ENCODE assay signal across 28 mouse cellular contexts in the genomic region with DNA sequence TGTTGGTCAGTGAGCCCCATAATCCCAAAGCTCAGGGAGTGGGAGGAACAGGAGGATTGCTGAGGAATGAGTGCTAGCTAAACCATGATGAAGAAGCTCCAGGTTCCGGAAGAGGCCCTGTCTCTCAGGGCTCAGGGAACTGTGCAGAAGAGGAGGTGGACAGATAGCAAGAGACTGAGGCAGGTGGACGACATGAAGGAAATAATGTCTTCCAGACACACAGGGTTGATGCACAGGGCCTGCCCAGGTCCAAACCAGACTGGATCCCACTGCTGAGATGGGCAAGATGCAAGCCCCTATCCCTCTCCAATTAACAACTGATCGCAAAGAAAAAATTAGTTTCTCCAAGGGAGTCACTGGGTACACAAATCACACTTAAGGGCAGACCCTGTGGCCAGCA. TPM values are rescaled to one million over a fixed set of nuclear protein-coding genes. Genes with fewer than 3 reads are reported as not detected.
A peak's percentile ranks its signal among the peaks of the same experiment; 100 is the strongest.
DNase-seq lines count a peak whose midpoint lies in the region; ATAC-seq and TF ChIP-seq lines count a peak whose summit lies in the region.
"Had no signal": no experiment of that assay in that cellular context is flagged by ENCODE, and none has a peak within 500 bp of the region (broad histone marks: within the 10 kb centered on the region; RNA-seq: fewer than 3 reads in every experiment).

No protein-coding gene starts in this region.

- TF ChIP-seq CTCF in gastrocnemius, adult 2 months (IDR thresholded peaks at IDR 0.05): no peak
- TF ChIP-seq CTCF in stomach, postnatal 0 days (IDR thresholded peaks at IDR 0.05; ENCODE audit: low read depth): no peak

- H3K4me1 ChIP-seq in heart, embryonic 11.5 days (ENCODE audit: control insufficient read depth, insufficient read depth, low read length): peaks cover 44% of the 10 kb centered on the region
- peaks cover 74% of the 10 kb centered on the region for H3K4me1 ChIP-seq in megakaryocyte, embryonic 14.5 days
- no peaks in the 10 kb centered on the region; the same call in 1 of the 2 replicates for H3K4me1 ChIP-seq in stomach, postnatal 0 days (replicated peaks; ENCODE audit: control insufficient read depth, insufficient read depth)
- H3K4me1 ChIP-seq in midbrain, embryonic 16.5 days (ENCODE audit: control insufficient read depth, insufficient read depth, low read length): no peaks in the 10 kb centered on the region
- H3K4me1 ChIP-seq: forebrain, embryonic 12.5 days; forebrain, embryonic 15.5 days; hindbrain, embryonic 13.5 days; intestine, embryonic 15.5 days had no signal

- WGBS in heart, embryonic 11.5 days (ENCODE audit: insufficient replicate concordance): 79% methylated on average over 3 of the region's 3 CpGs
- 94% methylated on average over 3 of the region's 3 CpGs for WGBS in stomach, postnatal 0 days
- WGBS in midbrain, embryonic 16.5 days: 90% methylated on average over 3 of the region's 3 CpGs

- no peak overlapping the region for H3K4me3 ChIP-seq in gastrocnemius, adult 2 months
- no peak overlapping the region for H3K4me3 ChIP-seq in heart, embryonic 11.5 days (ENCODE audit: low read depth, low read length)
- H3K4me3 ChIP-seq in megakaryocyte, embryonic 14.5 days (replicated peaks): peak overlapping the region; percentile 28
- H3K4me3 ChIP-seq in stomach, postnatal 0 days (ENCODE audit: low read depth, low read length): no peak overlapping the region
- no peak overlapping the region for H3K4me3 ChIP-seq in midbrain, embryonic 16.5 days (ENCODE audit: low read depth, low read length)
- H3K4me3 ChIP-seq: embryonic facial prominence, embryonic 12.5 days; embryonic facial prominence, embryonic 15.5 days; erythroblast, embryonic 14.5 days; forebrain, embryonic 12.5 days; forebrain, embryonic 15.5 days; heart, embryonic 12.5 days; hindbrain, embryonic 10.5 days; hindbrain, embryonic 13.5 days; intestine, embryonic 15.5 days had no signal

- intact Hi-C loops in gastrocnemius, adult 2 months (cut with DNase I): no loop called here

- no peaks in the 10 kb centered on the region; the same call in 1 of the 2 replicates for H3K9me3 ChIP-seq in heart, embryonic 11.5 days (replicated peaks; ENCODE audit: control insufficient read depth, low read length)
- H3K9me3 ChIP-seq in megakaryocyte, embryonic 14.5 days: no peaks in the 10 kb centered on the region; the same call in 1 of the 2 replicates
- no peaks in the 10 kb centered on the region for H3K9me3 ChIP-seq in stomach, postnatal 0 days (ENCODE audit: control insufficient read depth, low read length)
- no peaks in the 10 kb centered on the region for H3K9me3 ChIP-seq in midbrain, embryonic 16.5 days (replicated peaks; ENCODE audit: control insufficient read depth, low read length, poor library complexity, severe bottlenecking)
- H3K9me3 ChIP-seq: embryonic facial prominence, embryonic 15.5 days; forebrain, embryonic 12.5 days; forebrain, embryonic 15.5 days; heart, embryonic 12.5 days; hindbrain, embryonic 10.5 days; hindbrain, embryonic 13.5 days; intestine, embryonic 15.5 days had no signal

- no peak for ATAC-seq in heart, embryonic 11.5 days (replicated peaks; ENCODE audit: insufficient number of reproducible peaks, low FRiP score, low TSS enrichment)
- ATAC-seq in megakaryocyte, adult 5-6 weeks (ENCODE audit: poor library complexity, severe bottlenecking): no peak
- no peak for ATAC-seq in stomach, postnatal 0 days (ENCODE audit: low FRiP score, low TSS enrichment)
- ATAC-seq in midbrain, embryonic 16.5 days: no peak
- ATAC-seq: activated CD4-positive, CD25-positive, alpha-beta regulatory T cell, adult 4 months; forebrain, embryonic 15.5 days; hindbrain, embryonic 16.5 days; intestine, embryonic 15.5 days had no signal

- TF ChIP-seq EP300 in stomach, postnatal 0 days (optimal IDR thresholded peaks at IDR 0.05): no peak

- H3K9ac ChIP-seq in heart, embryonic 11.5 days (ENCODE audit: low read depth, low read length): no peak overlapping the region
- H3K9ac ChIP-seq in stomach, postnatal 0 days (ENCODE audit: low read length): no peak overlapping the region
- no peak overlapping the region for H3K9ac ChIP-seq in midbrain, embryonic 16.5 days (ENCODE audit: low read depth, low read length)
- H3K9ac ChIP-seq: embryonic facial prominence, embryonic 12.5 days; embryonic facial prominence, embryonic 15.5 days; forebrain, embryonic 12.5 days; forebrain, embryonic 15.5 days; heart, embryonic 12.5 days; hindbrain, embryonic 13.5 days; intestine, embryonic 15.5 days had no signal

- H3K4me2 ChIP-seq in heart, embryonic 11.5 days: no peak overlapping the region
- H3K4me2 ChIP-seq in stomach, postnatal 0 days (replicated peaks; ENCODE audit: low read depth): no peak overlapping the region
- H3K4me2 ChIP-seq in midbrain, embryonic 16.5 days (ENCODE audit: low read length): no peak overlapping the region
- H3K4me2 ChIP-seq: embryonic facial prominence, embryonic 12.5 days; embryonic facial prominence, embryonic 15.5 days; forebrain, embryonic 12.5 days; forebrain, embryonic 15.5 days; heart, embryonic 12.5 days; hindbrain, embryonic 13.5 days; intestine, embryonic 15.5 days had no signal

- H3K27ac ChIP-seq in gastrocnemius, adult 2 months: peak overlapping the region; percentile 77
- H3K27ac ChIP-seq in heart, embryonic 11.5 days (ENCODE audit: low read depth, low read length): 0 out of 2 replicates have a peak overlapping the region, but pooled peaks have one; percentile 70
- H3K27ac ChIP-seq in stomach, postnatal 0 days (replicated peaks): peak overlapping the region; percentile 0
- no peak overlapping the region for H3K27ac ChIP-seq in midbrain, embryonic 16.5 days (ENCODE audit: low read length)
- H3K27ac ChIP-seq: embryonic facial prominence, embryonic 12.5 days; embryonic facial prominence, embryonic 15.5 days; forebrain, embryonic 12.5 days; forebrain, embryonic 15.5 days; hindbrain, embryonic 10.5 days; hindbrain, embryonic 13.5 days; intestine, embryonic 15.5 days had no signal

- no peaks in the 10 kb centered on the region for H3K27me3 ChIP-seq in heart, embryonic 11.5 days (ENCODE audit: control insufficient read depth, insufficient read depth, low read length)
- no peaks in the 10 kb centered on the region for H3K27me3 ChIP-seq in megakaryocyte, embryonic 14.5 days (replicated peaks)
- no peaks in the 10 kb centered on the region for H3K27me3 ChIP-seq in stomach, postnatal 0 days (ENCODE audit: control insufficient read depth, insufficient read depth, low read length)
- no peaks in the 10 kb centered on the region for H3K27me3 ChIP-seq in midbrain, embryonic 16.5 days (ENCODE audit: control insufficient read depth, insufficient read depth, low read depth, low read length)
- H3K27me3 ChIP-seq: embryonic facial prominence, embryonic 12.5 days; embryonic facial prominence, embryonic 15.5 days; forebrain, embryonic 12.5 days; forebrain, embryonic 15.5 days; heart, embryonic 12.5 days; hindbrain, embryonic 13.5 days; intestine, embryonic 15.5 days had no signal

- no peaks in the 10 kb centered on the region for H3K36me3 ChIP-seq in heart, embryonic 11.5 days (ENCODE audit: control insufficient read depth, insufficient read depth, low read length)
- H3K36me3 ChIP-seq in megakaryocyte, embryonic 14.5 days (replicated peaks; ENCODE audit: low read length): peaks cover 57% of the 10 kb centered on the region
- no peaks in the 10 kb centered on the region for H3K36me3 ChIP-seq in stomach, postnatal 0 days (ENCODE audit: control insufficient read depth, insufficient read depth, low read length)
- H3K36me3 ChIP-seq in midbrain, embryonic 16.5 days (ENCODE audit: control insufficient read depth, insufficient read depth, low read length): no peaks in the 10 kb centered on the region
- H3K36me3 ChIP-seq: embryonic facial prominence, embryonic 12.5 days; embryonic facial prominence, embryonic 15.5 days; forebrain, embryonic 12.5 days; forebrain, embryonic 15.5 days; hindbrain, embryonic 10.5 days; hindbrain, embryonic 13.5 days; intestine, embryonic 15.5 days had no signal

- DNase-seq in gastrocnemius, adult 2 months: no peak
- no peak for DNase-seq in gastrocnemius, postnatal 4 days (ENCODE audit: low spot score in 2 of 2)
- no peak for DNase-seq in heart, adult 8-10 months (ENCODE audit: low spot score)
- DNase-seq in stomach, postnatal 0 days (ENCODE audit: low spot score): no peak
- DNase-seq: adrenal gland, adult 8-10 months; adrenal gland, postnatal 25 days; cerebellum, adult 18-20 months; cerebellum, adult 9-10 months; cerebellum, postnatal 14 days; gastrocnemius, postnatal 10 days; gastrocnemius, postnatal 36 days; heart, postnatal 36 days; kidney, adult 11 months had no signal

RNA-seq across cellular contexts. Expression of gene Pdlim1, which starts 16.9 kb away (rescaled TPM):
- total RNA-seq in gastrocnemius, adult 2 months (2021): 100 to 1,000 TPM in 1 of 2 experiments, 10 to 100 TPM in 1; 70.8 to 292 TPM
- 100 to 1,000 TPM; 219 to 227 TPM for total RNA-seq in gastrocnemius, postnatal 4 days (2021)
- polyA plus RNA-seq in heart, embryonic 11.5 days (2014; fragmentation: Nextera tagmentation; extraction: Ambion mirVana): 318 and 322 TPM in 2 replicates
- 100 to 1,000 TPM; 114 to 157 (median 136) TPM for total RNA-seq in heart, adult 8-10 months (2022)
- 77.9 and 155 TPM in 2 replicates for polyA plus RNA-seq in megakaryocyte, embryonic 14.5 days (2012; ENCODE audit: insufficient read depth, low replicate concordance)
- total RNA-seq in megakaryocyte, adult 5-6 weeks (2015): 163 and 177 TPM in 2 replicates
- total RNA-seq in megakaryocyte, adult 5-6 weeks (2017): 87.9 and 88.3 TPM in 2 replicates
- 288 and 298 TPM in 2 replicates for polyA plus RNA-seq in stomach, postnatal 0 days (2015; fragmentation: Nextera tagmentation; extraction: Ambion mirVana)
- polyA plus RNA-seq in midbrain, embryonic 16.5 days (2015; fragmentation: Nextera tagmentation; extraction: Ambion mirVana): 5.0 and 8.4 TPM in 2 replicates
